Mouse (Mus musculus): ENCODE data around the gene Pdzd4. TPM values are rescaled to one million over a fixed set of nuclear protein-coding genes. Genes with fewer than 3 reads are reported as not detected.

The Pdzd4 gene
- polyA plus RNA-seq, 1 experiment: not detected

DNA sequence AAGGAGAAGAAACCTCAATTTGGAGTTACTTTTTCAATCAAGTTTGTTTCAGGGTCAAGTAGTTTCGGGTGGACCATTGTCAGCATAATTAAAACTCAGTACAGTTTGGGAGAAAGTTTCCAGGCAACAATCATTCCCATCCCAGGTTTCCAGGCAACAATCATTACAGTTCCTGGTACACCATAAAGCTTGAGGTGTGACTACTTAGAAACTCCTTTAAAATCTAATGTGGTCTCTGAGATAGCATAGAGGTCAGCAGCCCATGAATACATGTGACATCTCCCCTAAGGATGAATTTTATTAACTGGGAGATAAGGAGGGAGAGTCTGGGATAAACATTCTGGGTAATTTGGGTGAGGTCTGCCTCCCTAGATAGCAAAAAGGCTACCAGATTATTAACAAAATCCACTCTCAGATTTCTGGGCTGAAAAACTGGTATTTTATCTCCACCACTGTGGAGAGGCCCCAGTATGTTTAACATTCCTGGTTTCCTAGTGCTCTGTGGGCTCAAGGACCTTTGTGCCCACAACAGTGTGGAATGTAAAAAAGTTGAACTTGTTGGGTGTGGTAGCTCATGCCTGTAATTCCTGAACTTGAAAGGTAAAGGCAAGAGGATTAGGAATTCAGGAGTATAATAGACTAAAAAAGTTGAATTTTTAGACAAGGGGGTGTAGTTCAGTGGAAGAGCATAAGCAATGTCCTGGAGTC, 79.8 kb downstream of the Pdzd4 start:
- no peak for TF ChIP-seq GATA1 (IDR thresholded peaks at IDR 0.05; ENCODE audit: low read length)

Other genes starting within 250 kb of the Pdzd4 start
- gene Dusp9, start 185.6 kb downstream of the Pdzd4 start, polyA plus RNA-seq (2012): 0.06 TPM in 2 replicates
- gene Pnck, start 164.9 kb downstream of the Pdzd4 start, polyA plus RNA-seq (2012): not detected in 2 replicates
- gene Slc6a8, start 151.8 kb downstream of the Pdzd4 start, polyA plus RNA-seq (2012): 4.1 and 4.5 TPM in 2 replicates
- gene Bcap31, start 108.8 kb downstream of the Pdzd4 start, polyA plus RNA-seq (2012): 8.6 and 10.7 TPM in 2 replicates
- 18.2 and 19.9 TPM in 2 replicates for gene Abcd1, start 108.4 kb downstream of the Pdzd4 start, polyA plus RNA-seq (2012)
- not detected in 2 replicates for gene Plxnb3, start 67.9 kb downstream of the Pdzd4 start, polyA plus RNA-seq (2012)
- gene Srpk3, start 50.6 kb downstream of the Pdzd4 start, polyA plus RNA-seq (2012): not detected in 2 replicates
- 31.6 and 36.9 TPM in 2 replicates for gene Idh3g, start 38.1 kb downstream of the Pdzd4 start, polyA plus RNA-seq (2012)
- 18.1 and 22.8 TPM in 2 replicates for gene Ssr4, start 37.9 kb downstream of the Pdzd4 start, polyA plus RNA-seq (2012)
- gene Avpr2, start 67.1 kb upstream of the Pdzd4 start, polyA plus RNA-seq (2012): not detected in 2 replicates
- gene L1cam, start 71.1 kb upstream of the Pdzd4 start, polyA plus RNA-seq (2012): not detected in 2 replicates
- 0.82 and 1.1 TPM in 2 replicates for gene Arhgap4, start 96.9 kb upstream of the Pdzd4 start, polyA plus RNA-seq (2012)
- 198 and 297 TPM in 2 replicates for gene Naa10, start 97.0 kb upstream of the Pdzd4 start, polyA plus RNA-seq (2012)
- gene Renbp, start 105.9 kb upstream of the Pdzd4 start, polyA plus RNA-seq (2012): 30.4 and 144 TPM in 2 replicates
- 168 and 221 TPM in 2 replicates for gene Hcfc1, start 141.4 kb upstream of the Pdzd4 start, polyA plus RNA-seq (2012)
- gene Irak1, start 198.9 kb upstream of the Pdzd4 start, polyA plus RNA-seq (2012): 306 and 346 TPM in 2 replicates